Comparison of ENCODE assay signal across 10 mouse cellular contexts in genomic region chr11:98784139-98784538, GRCm38 (mm10). TPM values are rescaled to one million over a fixed set of nuclear protein-coding genes. Genes with fewer than 3 reads are reported as not detected.
A peak's percentile ranks its signal among the peaks of the same experiment; 100 is the strongest.
DNase-seq lines count a peak whose midpoint lies in the region; ATAC-seq and TF ChIP-seq lines count a peak whose summit lies in the region.
"Had no signal": no experiment of that assay in that cellular context is flagged by ENCODE, and none has a peak within 500 bp of the region (broad histone marks: within the 10 kb centered on the region; RNA-seq: fewer than 3 reads in every experiment).

No protein-coding gene starts in this region.

- intact Hi-C loops in gastrocnemius, adult 2 months (cut with DNase I), result no loop called here
- intact Hi-C loops in gastrocnemius, postnatal 14 days (cut with DNase I; ENCODE audit: low total_unique reads), result no loop called here

- H3K4me1 ChIP-seq in lung, embryonic 16.5 days (replicated peaks; ENCODE audit: control insufficient read depth, insufficient read depth, low read length), result peaks cover 61% of the 10 kb centered on the region
- peaks cover 74% of the 10 kb centered on the region for H3K4me1 ChIP-seq in heart, embryonic 15.5 days (replicated peaks)

- no peaks in the 10 kb centered on the region for H3K36me3 ChIP-seq in lung, embryonic 16.5 days (ENCODE audit: control insufficient read depth, insufficient read depth, low read length)
- H3K36me3 ChIP-seq in heart, embryonic 15.5 days, result no peaks in the 10 kb centered on the region
- no peaks in the 10 kb centered on the region for H3K36me3 ChIP-seq in macrophage (ENCODE audit: inconsistent target)
- H3K36me3 ChIP-seq: forebrain, embryonic 12.5 days; hindbrain, embryonic 12.5 days had no signal

- H3K9ac ChIP-seq in lung, embryonic 16.5 days (ENCODE audit: low read length), result no peak overlapping the region
- H3K9ac ChIP-seq in heart, embryonic 15.5 days, result no peak overlapping the region

- no peak overlapping the region for H3K4me2 ChIP-seq in lung, embryonic 16.5 days (ENCODE audit: low read depth, low read length)
- no peak overlapping the region for H3K4me2 ChIP-seq in heart, embryonic 15.5 days

- H3K27ac ChIP-seq in gastrocnemius, adult 2 months, result peak overlapping the region; percentile 100
- peak overlapping the region; percentile 95 for H3K27ac ChIP-seq in lung, embryonic 16.5 days (ENCODE audit: low read length)
- peak overlapping the region; percentile 98 for H3K27ac ChIP-seq in heart, embryonic 15.5 days
- H3K27ac ChIP-seq in macrophage, result peak overlapping the region; percentile 46

- TF ChIP-seq CTCF in gastrocnemius, adult 2 months (IDR thresholded peaks at IDR 0.05), result no peak

- DNase-seq in gastrocnemius, adult 2 months, result peak; percentile 25
- no peak for DNase-seq in gastrocnemius, postnatal 14 days
- DNase-seq in lung, postnatal 36 days, result no peak
- no peak for DNase-seq in c-Kit-positive CD71-positive TER-119-positive erythroid progenitor cells, embryonic 14.5 days (ENCODE audit: low spot score)
- DNase-seq in right cerebral cortex, adult 18-20 months, result no peak

- WGBS in lung, embryonic 16.5 days, result 50% methylated on average over 4 of the region's 4 CpGs
- 63% methylated on average over 4 of the region's 4 CpGs for WGBS in heart, embryonic 15.5 days
- 90% methylated on average over 4 of the region's 4 CpGs for WGBS in macrophage (ENCODE audit: missing documents)

- peak overlapping the region; percentile 72 for H3K4me3 ChIP-seq in gastrocnemius, adult 2 months
- no peak overlapping the region for H3K4me3 ChIP-seq in lung, embryonic 16.5 days (ENCODE audit: low read length)
- no peak overlapping the region for H3K4me3 ChIP-seq in heart, embryonic 15.5 days
- H3K4me3 ChIP-seq in macrophage (ENCODE audit: inconsistent target), result no peak overlapping the region

- no peaks in the 10 kb centered on the region for H3K79me2 ChIP-seq in macrophage (ENCODE audit: inconsistent target)

- H3K9me3 ChIP-seq in lung, embryonic 16.5 days (ENCODE audit: control insufficient read depth, low read length), result no peaks in the 10 kb centered on the region
- H3K9me3 ChIP-seq in heart, embryonic 15.5 days (replicated peaks), result no peaks in the 10 kb centered on the region
- H3K9me3 ChIP-seq: forebrain, embryonic 12.5 days; hindbrain, embryonic 12.5 days had no signal

- ATAC-seq in lung, embryonic 16.5 days (ENCODE audit: low read depth), result no peak
- no peak for ATAC-seq in heart, embryonic 15.5 days (replicated peaks; ENCODE audit: insufficient number of reproducible peaks, insufficient read depth, low FRiP score, low read depth)

- H3K27me3 ChIP-seq in lung, embryonic 16.5 days (ENCODE audit: control insufficient read depth, insufficient read depth, low read depth, low read length), result no peaks in the 10 kb centered on the region
- H3K27me3 ChIP-seq in heart, embryonic 15.5 days, result no peaks in the 10 kb centered on the region
- H3K27me3 ChIP-seq: forebrain, embryonic 12.5 days; hindbrain, embryonic 12.5 days had no signal

RNA-seq across cellular contexts. Expression of gene Nr1d1, which starts 9.0 kb away (rescaled TPM):
- 100 to 1,000 TPM in 1 of 2 experiments, 10 to 100 TPM in 1; 56.3 to 152 TPM for total RNA-seq in gastrocnemius, adult 2 months (2021)
- total RNA-seq in gastrocnemius, postnatal 14 days (2021), result 10 to 100 TPM; 27.3 to 64.6 TPM
- polyA plus RNA-seq in lung, embryonic 16.5 days (2015; fragmentation: Nextera tagmentation; extraction: Ambion mirVana), result 1.4 and 1.6 TPM in 2 replicates
- 7.0 and 7.5 TPM in 2 replicates for polyA plus RNA-seq in heart, embryonic 15.5 days (2015; fragmentation: Nextera tagmentation; extraction: Ambion mirVana)
- total RNA-seq in macrophage (2018; cell fraction: chromatin; rRNA removed), result 10 to 100 TPM in 3 of 26 experiments, 1 to 10 TPM in 19, under 1 TPM in 2, not detected in 2; 0.22 to 19.5 (median 1.8) TPM
- total RNA-seq in macrophage (2018; cell fraction: cytosol; rRNA removed), result 10 to 100 TPM in 3 of 26 experiments, 1 to 10 TPM in 22, under 1 TPM in 1; 0.80 to 16.2 (median 2.0) TPM
- total RNA-seq in macrophage (2018; cell fraction: nucleus; rRNA removed), result 10 to 100 TPM in 6 of 26 experiments, 1 to 10 TPM in 14, under 1 TPM in 6; 0.30 to 28.5 (median 1.6) TPM
- 3.0 to 7.6 TPM (median 4.9 TPM) in 3 replicates for polyA plus RNA-seq in macrophage (2018)

RNA-seq across cellular contexts. Expression of gene Msl1, which starts 11.2 kb away (rescaled TPM):
- 10 to 100 TPM; 51.8 to 69.4 TPM for total RNA-seq in gastrocnemius, adult 2 months (2021)
- total RNA-seq in gastrocnemius, postnatal 14 days (2021), result 10 to 100 TPM; 49.0 to 55.3 TPM
- polyA plus RNA-seq in lung, embryonic 16.5 days (2015; fragmentation: Nextera tagmentation; extraction: Ambion mirVana), result 19.4 and 20.3 TPM in 2 replicates
- polyA plus RNA-seq in heart, embryonic 15.5 days (2015; fragmentation: Nextera tagmentation; extraction: Ambion mirVana), result 15.5 and 17.2 TPM in 2 replicates
- 100 to 1,000 TPM in 4 of 26 experiments, 10 to 100 TPM in 22; 26.6 to 124 (median 61.3) TPM for total RNA-seq in macrophage (2018; cell fraction: chromatin; rRNA removed)
- total RNA-seq in macrophage (2018; cell fraction: cytosol; rRNA removed), result 10 to 100 TPM; 35.5 to 64.0 (median 51.6) TPM
- 100 to 1,000 TPM in 7 of 26 experiments, 10 to 100 TPM in 19; 40.3 to 121 (median 76.1) TPM for total RNA-seq in macrophage (2018; cell fraction: nucleus; rRNA removed)
- polyA plus RNA-seq in macrophage (2018), result 40.0 to 80.9 TPM (median 44.0 TPM) in 3 replicates

RNA-seq across cellular contexts. Expression of gene Casc3, which starts 20.6 kb away (rescaled TPM):
- 10 to 100 TPM; 17.4 to 21.9 TPM for total RNA-seq in gastrocnemius, adult 2 months (2021)
- 10 to 100 TPM; 20.1 to 21.5 TPM for total RNA-seq in gastrocnemius, postnatal 14 days (2021)
- 33.2 and 36.6 TPM in 2 replicates for polyA plus RNA-seq in lung, embryonic 16.5 days (2015; fragmentation: Nextera tagmentation; extraction: Ambion mirVana)
- polyA plus RNA-seq in heart, embryonic 15.5 days (2015; fragmentation: Nextera tagmentation; extraction: Ambion mirVana), result 21.3 and 27.6 TPM in 2 replicates
- 100 to 1,000 TPM in 5 of 26 experiments, 10 to 100 TPM in 21; 26.5 to 137 (median 57.5) TPM for total RNA-seq in macrophage (2018; cell fraction: chromatin; rRNA removed)
- 10 to 100 TPM; 21.0 to 40.3 (median 26.0) TPM for total RNA-seq in macrophage (2018; cell fraction: cytosol; rRNA removed)
- 10 to 100 TPM; 28.9 to 86.2 (median 50.2) TPM for total RNA-seq in macrophage (2018; cell fraction: nucleus; rRNA removed)
- 21.2 to 29.9 TPM (median 22.1 TPM) in 3 replicates for polyA plus RNA-seq in macrophage (2018)

RNA-seq across cellular contexts. Expression of gene Thra, which starts 43.7 kb away (rescaled TPM):
- 10 to 100 TPM; 78.8 to 96.8 TPM for total RNA-seq in gastrocnemius, adult 2 months (2021)
- total RNA-seq in gastrocnemius, postnatal 14 days (2021), result 100 to 1,000 TPM in 1 of 2 experiments, 10 to 100 TPM in 1; 91.8 to 106 TPM
- polyA plus RNA-seq in lung, embryonic 16.5 days (2015; fragmentation: Nextera tagmentation; extraction: Ambion mirVana), result 36.3 and 36.4 TPM in 2 replicates
- 34.8 and 39.5 TPM in 2 replicates for polyA plus RNA-seq in heart, embryonic 15.5 days (2015; fragmentation: Nextera tagmentation; extraction: Ambion mirVana)
- 10 to 100 TPM in 20 of 26 experiments, 1 to 10 TPM in 6; 3.6 to 48.8 (median 15.3) TPM for total RNA-seq in macrophage (2018; cell fraction: chromatin; rRNA removed)
- total RNA-seq in macrophage (2018; cell fraction: cytosol; rRNA removed), result 10 to 100 TPM in 17 of 26 experiments, 1 to 10 TPM in 9; 6.7 to 18.6 (median 11.3) TPM
- total RNA-seq in macrophage (2018; cell fraction: nucleus; rRNA removed), result 10 to 100 TPM in 12 of 26 experiments, 1 to 10 TPM in 14; 4.3 to 29.5 (median 9.6) TPM
- polyA plus RNA-seq in macrophage (2018), result 8.2 to 12.1 TPM (median 9.8 TPM) in 3 replicates

RNA-seq across cellular contexts. Expression of gene Rapgefl1, which starts 52.4 kb away (rescaled TPM):
- total RNA-seq in gastrocnemius, adult 2 months (2021), result under 1 TPM; 0.22 to 0.26 TPM
- total RNA-seq in gastrocnemius, postnatal 14 days (2021), result 1 to 10 TPM in 1 of 2 experiments, under 1 TPM in 1; 0.49 to 1.1 TPM
- 1.3 and 1.4 TPM in 2 replicates for polyA plus RNA-seq in lung, embryonic 16.5 days (2015; fragmentation: Nextera tagmentation; extraction: Ambion mirVana)
- polyA plus RNA-seq in heart, embryonic 15.5 days (2015; fragmentation: Nextera tagmentation; extraction: Ambion mirVana), result 0.71 and 1.5 TPM in 2 replicates
- 1 to 10 TPM in 7 of 26 experiments, under 1 TPM in 14, not detected in 5; 0.20 to 4.3 (median 0.79) TPM for total RNA-seq in macrophage (2018; cell fraction: chromatin; rRNA removed)
- under 1 TPM; 0.03 to 0.42 (median 0.21) TPM for total RNA-seq in macrophage (2018; cell fraction: cytosol; rRNA removed)
- 1 to 10 TPM in 2 of 26 experiments, under 1 TPM in 18, not detected in 6; 0.23 to 1.8 (median 0.70) TPM for total RNA-seq in macrophage (2018; cell fraction: nucleus; rRNA removed)
- polyA plus RNA-seq in macrophage (2018), result 0.23 to 0.34 TPM (median 0.31 TPM) in 3 replicates

Comparison
In these comparisons a context has a peak if more than half of its experiments do, and no peak if none do; other contexts are left out.
1. H3K27ac ChIP-seq: peak in every context shown above with its lines; median percentile 100 in gastrocnemius, adult 2 months; 98 in heart, embryonic 15.5 days; 95 in lung, embryonic 16.5 days; 46 in macrophage.